Mouse (Mus musculus): ENCODE measurements at regions not wholly inside any gene's neighbourhood (a gene's known extent, or its start where the extent isn't known, plus 50 kb on each side); places are given as distances from the start of the nearest gene placed in this dataset.

DNA sequence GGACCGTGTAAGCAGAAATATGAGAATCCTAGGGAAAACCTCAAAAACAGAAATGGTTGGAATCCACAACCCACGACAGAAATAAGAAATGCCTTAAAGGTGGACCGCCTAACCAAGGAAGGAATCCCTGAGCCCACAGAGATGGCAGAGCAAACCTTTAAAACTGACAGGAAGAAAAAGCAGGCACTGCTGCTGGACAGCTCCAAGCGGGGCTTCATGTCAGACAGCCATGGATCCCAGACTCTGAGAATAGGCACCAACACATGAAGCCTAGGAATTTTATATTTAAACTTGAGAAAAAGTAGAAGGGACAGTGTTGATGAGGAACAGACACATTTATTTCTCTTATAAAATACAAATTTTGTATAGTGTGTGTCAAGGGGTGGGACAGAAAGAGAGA lies 379.1 kb downstream of the Gxylt1 start:
- Histone ChIP-seq H3K27me3 (no peaks in the 10 kb centered on the region), H3K4me3 (replicated peaks) (no peak overlapping the region), H3K4me2 (no peak overlapping the region), H3K27ac (no peak overlapping the region), H3K9me3 (no peaks in the 10 kb centered on the region), H3K4me1 (replicated peaks) (no peaks in the 10 kb centered on the region), H3K9ac (replicated peaks) (no peak overlapping the region), H3K36me3 (no peaks in the 10 kb centered on the region)
- 67% methylated on average over 4 of the region's 4 CpGs for WGBS
- ATAC-seq (ENCODE audit: insufficient number of reproducible peaks, insufficient read depth, low FRiP score, low TSS enrichment, low read depth): no peak

DNA sequence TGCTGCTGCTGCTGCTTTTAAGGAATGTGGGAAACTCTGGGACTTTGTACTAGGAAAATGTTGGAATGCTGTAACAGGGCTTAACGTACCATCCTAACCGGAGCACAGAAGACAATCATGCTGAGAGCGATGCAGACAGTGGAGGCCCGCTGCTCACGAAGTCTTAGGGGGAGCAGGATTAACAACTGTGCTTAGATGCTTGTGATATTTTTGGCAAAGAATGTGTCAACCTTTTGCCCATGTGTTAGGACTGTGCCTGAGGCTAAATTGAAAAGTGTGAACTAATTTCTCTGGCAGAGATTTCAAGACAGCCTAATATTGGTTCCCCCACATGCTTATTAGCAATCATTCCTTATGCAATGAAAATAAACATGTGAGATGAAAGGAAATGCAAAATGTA lies 398.5 kb downstream of the Gxylt1 start:
- 78% methylated on average over 5 of the region's 5 CpGs for WGBS
- no peaks in the 10 kb centered on the region for H3K4me1 ChIP-seq (replicated peaks)
- no peaks in the 10 kb centered on the region for H3K9me3 ChIP-seq
- no peak for ATAC-seq (ENCODE audit: insufficient number of reproducible peaks, insufficient read depth, low FRiP score, low TSS enrichment, low read depth)
- H3K4me2 ChIP-seq: no peak overlapping the region
- H3K9ac ChIP-seq (replicated peaks): no peak overlapping the region
- H3K36me3 ChIP-seq: no peaks in the 10 kb centered on the region
- H3K4me3 ChIP-seq (replicated peaks): no peak overlapping the region
- no peak overlapping the region for H3K27ac ChIP-seq
- H3K27me3 ChIP-seq: no peaks in the 10 kb centered on the region

DNA sequence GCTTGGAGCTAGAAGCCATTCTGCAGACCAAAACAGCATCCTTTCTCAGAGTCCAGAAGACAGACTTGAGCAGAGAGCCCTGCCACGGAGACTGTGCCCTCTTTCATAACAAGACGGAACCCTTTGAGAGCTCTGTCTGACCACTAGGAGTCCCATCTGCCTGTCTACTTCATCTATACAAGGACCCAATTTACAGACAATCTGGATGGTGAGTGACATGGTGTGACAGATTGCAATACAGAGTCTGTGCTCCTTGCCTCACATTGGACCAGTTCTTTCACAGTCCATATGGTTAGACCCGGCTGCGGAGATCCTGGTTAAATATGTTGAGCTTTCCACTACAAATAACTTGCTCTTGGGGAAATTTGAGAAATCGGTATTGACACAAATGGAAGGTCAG lies 410.9 kb downstream of the Gxylt1 start:
- no peaks in the 10 kb centered on the region for H3K9me3 ChIP-seq
- no peaks in the 10 kb centered on the region for H3K36me3 ChIP-seq
- no peaks in the 10 kb centered on the region for H3K4me1 ChIP-seq (replicated peaks)
- no peaks in the 10 kb centered on the region for H3K27me3 ChIP-seq
- no peak for ATAC-seq (ENCODE audit: insufficient number of reproducible peaks, insufficient read depth, low FRiP score, low TSS enrichment, low read depth)
- no peak overlapping the region for H3K4me3 ChIP-seq (replicated peaks)
- WGBS: 87% methylated on average over 5 of the region's 5 CpGs
- no peak overlapping the region for H3K27ac ChIP-seq
- no peak overlapping the region for H3K9ac ChIP-seq (replicated peaks)
- no peak overlapping the region for H3K4me2 ChIP-seq

DNA sequence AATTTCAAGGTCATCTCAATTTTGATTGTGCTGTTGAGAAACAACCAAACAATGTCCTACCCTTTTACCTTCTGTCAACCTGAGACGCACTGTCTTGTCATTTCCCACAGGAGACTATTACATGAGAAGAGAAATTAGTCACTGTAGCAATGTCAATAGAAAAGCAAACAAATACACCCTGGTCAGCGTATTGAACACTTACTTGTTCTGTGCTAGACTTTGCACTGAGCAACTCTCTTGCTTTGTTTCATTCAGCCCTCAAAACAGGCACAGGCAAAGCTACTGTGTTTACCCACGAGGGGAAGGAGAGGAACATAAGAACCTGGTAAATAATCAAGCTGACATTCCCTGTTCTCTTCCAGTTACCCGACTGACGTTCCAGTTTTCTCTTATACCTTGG lies 424.1 kb downstream of the Gxylt1 start:
- 65% methylated on average over 5 of the region's 5 CpGs for WGBS
- Histone ChIP-seq H3K27ac (no peak overlapping the region), H3K4me1 (replicated peaks) (0 out of 2 replicates have a peak, but pooled peaks cover 3% of the 10 kb centered on the region), H3K9me3 (no peaks in the 10 kb centered on the region), H3K27me3 (no peaks in the 10 kb centered on the region), H3K9ac (replicated peaks) (no peak overlapping the region), H3K36me3 (no peaks in the 10 kb centered on the region), H3K4me2 (no peak overlapping the region), H3K4me3 (replicated peaks) (no peak overlapping the region)
- ATAC-seq (ENCODE audit: insufficient number of reproducible peaks, insufficient read depth, low FRiP score, low TSS enrichment, low read depth): no peak

DNA sequence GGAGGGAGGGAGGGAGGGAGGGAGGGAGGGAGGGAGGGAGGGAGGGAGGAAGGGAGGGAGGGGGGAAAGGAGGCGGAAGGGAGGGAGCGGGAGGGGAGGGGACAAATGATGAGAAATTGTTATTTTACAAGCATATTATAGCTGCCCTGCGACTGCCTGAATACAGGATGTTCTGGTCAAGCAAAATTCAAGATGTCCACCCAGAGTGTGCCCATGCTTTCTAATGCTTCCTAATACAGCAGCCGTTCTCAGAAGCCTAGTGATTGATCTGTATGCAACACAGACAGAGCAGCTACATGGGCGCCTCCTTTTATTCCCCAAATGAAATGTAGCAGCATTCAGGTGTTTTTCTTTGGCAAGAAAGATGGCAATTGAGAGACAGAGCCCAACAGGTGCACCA lies 434.9 kb downstream of the Gxylt1 start:
- 85% methylated on average over 5 of the region's 5 CpGs for WGBS
- Histone ChIP-seq H3K36me3 (no peaks in the 10 kb centered on the region), H3K4me3 (replicated peaks) (no peak overlapping the region), H3K4me1 (replicated peaks) (0 out of 2 replicates have a peak, but pooled peaks cover 2% of the 10 kb centered on the region), H3K27ac (no peak overlapping the region), H3K4me2 (no peak overlapping the region), H3K9me3 (no peaks in the 10 kb centered on the region), H3K9ac (replicated peaks) (no peak overlapping the region), H3K27me3 (no peaks in the 10 kb centered on the region)
- no peak for ATAC-seq (ENCODE audit: insufficient number of reproducible peaks, insufficient read depth, low FRiP score, low TSS enrichment, low read depth)

DNA sequence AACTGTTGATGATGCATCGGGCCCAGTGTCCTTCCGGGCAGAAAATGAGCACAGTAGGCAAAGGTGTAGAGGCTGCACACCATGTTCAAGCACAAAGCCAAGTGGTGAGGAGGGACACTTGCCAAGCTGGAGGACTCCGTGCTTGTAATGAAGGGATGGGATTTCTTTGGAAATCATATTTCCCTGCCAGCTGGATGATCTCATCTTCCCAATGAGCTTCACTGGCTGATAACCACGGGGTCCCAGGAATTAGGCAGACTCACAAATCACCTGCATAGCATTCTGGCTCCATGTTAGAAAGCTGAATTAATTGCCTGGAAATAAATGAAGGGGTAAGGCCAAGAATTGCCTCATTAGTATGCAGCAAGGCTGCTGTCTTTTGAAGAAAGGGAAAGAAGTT lies 435.4 kb downstream of the Gxylt1 start:
- H3K36me3 ChIP-seq: no peaks in the 10 kb centered on the region
- no peak overlapping the region for H3K4me2 ChIP-seq
- no peaks in the 10 kb centered on the region for H3K9me3 ChIP-seq
- ATAC-seq (ENCODE audit: insufficient number of reproducible peaks, insufficient read depth, low FRiP score, low TSS enrichment, low read depth): no peak
- no peak overlapping the region for H3K9ac ChIP-seq (replicated peaks)
- 75% methylated on average over 4 of the region's 4 CpGs for WGBS
- H3K4me3 ChIP-seq (replicated peaks): no peak overlapping the region
- 0 out of 2 replicates have a peak, but pooled peaks cover 2% of the 10 kb centered on the region for H3K4me1 ChIP-seq (replicated peaks)
- no peaks in the 10 kb centered on the region for H3K27me3 ChIP-seq
- H3K27ac ChIP-seq: no peak overlapping the region

DNA sequence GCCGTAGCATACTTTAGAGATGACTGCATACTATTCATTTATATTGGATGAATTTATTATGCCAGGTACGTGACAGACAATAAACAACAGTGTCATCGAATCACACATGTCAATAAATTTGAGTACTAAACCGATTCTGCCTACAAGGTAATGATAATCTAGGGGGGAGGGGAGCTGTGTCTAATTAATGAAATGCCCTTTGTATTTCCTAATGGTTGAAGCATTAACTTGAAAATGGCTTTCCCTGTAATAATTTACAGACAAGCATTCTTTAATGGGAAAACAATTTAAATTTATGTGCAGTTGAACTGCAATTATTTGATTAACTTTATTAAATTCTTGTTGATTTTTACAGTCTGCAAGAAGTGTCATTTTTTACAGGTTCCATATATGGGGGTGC lies 429.5 kb downstream of the Pdzrn4 start:
- Histone ChIP-seq H3K9me3 (no peaks in the 10 kb centered on the region), H3K27me3 (no peaks in the 10 kb centered on the region), H3K9ac (replicated peaks) (no peak overlapping the region), H3K4me1 (replicated peaks) (no peaks in the 10 kb centered on the region), H3K36me3 (no peaks in the 10 kb centered on the region), H3K27ac (no peak overlapping the region), H3K4me3 (replicated peaks) (no peak overlapping the region), H3K4me2 (no peak overlapping the region)
- ATAC-seq (ENCODE audit: insufficient number of reproducible peaks, insufficient read depth, low FRiP score, low TSS enrichment, low read depth): no peak
- WGBS: 64% methylated on average over 4 of the region's 4 CpGs

Measured in limb, embryonic 12.5 days (tissue).